Mouse (Mus musculus): Measurements from ENCODE around the gene Urb1. TPM values are rescaled to one million over a fixed set of nuclear protein-coding genes. Genes with fewer than 3 reads are reported as not detected.
A peak's percentile ranks its signal among the peaks of the same experiment; 100 is the strongest.

The Urb1 gene
- total RNA-seq, 1 experiment: 51.3 TPM

- DNase-seq (ENCODE audit: low read depth, low spot score): no peak
- Histone ChIP-seq H3K4me1 (ENCODE audit: control insufficient read depth in 2 of 2, insufficient read depth in 2 of 2, low read length in 2 of 2, poor library complexity in 1 of 2) (no peaks in the 10 kb centered on the region), H3K9me3 (ENCODE audit: control insufficient read depth, insufficient read depth, low read depth, low read length) (no peaks in the 10 kb centered on the region), H3K9ac (ENCODE audit: insufficient read depth, low read depth, low read length, poor library complexity, severe bottlenecking) (no peak overlapping the region), H3K36me3 (ENCODE audit: control insufficient read depth, insufficient read depth, low read length, poor library complexity, severe bottlenecking) (peaks cover 13% of the 10 kb centered on the region), H3K4me3 (ENCODE audit: insufficient read depth in 1 of 2, low read depth in 1 of 2, low read length in 2 of 2, poor library complexity in 1 of 2, severe bottlenecking in 1 of 2) (no peak overlapping the region), H3K27ac (ENCODE audit: insufficient read depth, low read depth, low read length, poor library complexity, severe bottlenecking) (no peak overlapping the region)
- TF ChIP-seq ZC3H11A (IDR thresholded peaks at IDR 0.05; ENCODE audit: borderline replicate concordance, low read depth, low read length) (no peak), MAFK (IDR thresholded peaks at IDR 0.05; ENCODE audit: insufficient read depth, low read depth, low read length) (no peak), HCFC1 (IDR thresholded peaks at IDR 0.05; ENCODE audit: borderline replicate concordance, insufficient read depth, low read length) (no peak), ZNF384 (IDR thresholded peaks at IDR 0.05; ENCODE audit: low read depth, low read length) (no peak), CHD2 (IDR thresholded peaks at IDR 0.05; ENCODE audit: low read depth, low read length) (no peak)
- in situ Hi-C loops (cut with MboI; ENCODE audit: low sequenced_read_pairs in 2 of 2, unreplicated experiment in 2 of 2): no loop called here
Observed at GRCm38 (mm10) chr16:90748169-90748568, 62.0 kb downstream of the Urb1 start.

- no peak for DNase-seq (ENCODE audit: low read depth, low spot score)
- TF ChIP-seq HCFC1 (IDR thresholded peaks at IDR 0.05; ENCODE audit: borderline replicate concordance, insufficient read depth, low read length) (no peak), ZNF384 (IDR thresholded peaks at IDR 0.05; ENCODE audit: low read depth, low read length) (no peak), ZC3H11A (IDR thresholded peaks at IDR 0.05; ENCODE audit: borderline replicate concordance, low read depth, low read length) (no peak), CHD2 (IDR thresholded peaks at IDR 0.05; ENCODE audit: low read depth, low read length) (no peak), MAFK (IDR thresholded peaks at IDR 0.05; ENCODE audit: insufficient read depth, low read depth, low read length) (no peak)
- in situ Hi-C loops (cut with MboI; ENCODE audit: low sequenced_read_pairs in 2 of 2, unreplicated experiment in 2 of 2): no loop called here
Observed at GRCm38 (mm10) chr16:90747143-90747542, 63.1 kb downstream of the Urb1 start.

DNA sequence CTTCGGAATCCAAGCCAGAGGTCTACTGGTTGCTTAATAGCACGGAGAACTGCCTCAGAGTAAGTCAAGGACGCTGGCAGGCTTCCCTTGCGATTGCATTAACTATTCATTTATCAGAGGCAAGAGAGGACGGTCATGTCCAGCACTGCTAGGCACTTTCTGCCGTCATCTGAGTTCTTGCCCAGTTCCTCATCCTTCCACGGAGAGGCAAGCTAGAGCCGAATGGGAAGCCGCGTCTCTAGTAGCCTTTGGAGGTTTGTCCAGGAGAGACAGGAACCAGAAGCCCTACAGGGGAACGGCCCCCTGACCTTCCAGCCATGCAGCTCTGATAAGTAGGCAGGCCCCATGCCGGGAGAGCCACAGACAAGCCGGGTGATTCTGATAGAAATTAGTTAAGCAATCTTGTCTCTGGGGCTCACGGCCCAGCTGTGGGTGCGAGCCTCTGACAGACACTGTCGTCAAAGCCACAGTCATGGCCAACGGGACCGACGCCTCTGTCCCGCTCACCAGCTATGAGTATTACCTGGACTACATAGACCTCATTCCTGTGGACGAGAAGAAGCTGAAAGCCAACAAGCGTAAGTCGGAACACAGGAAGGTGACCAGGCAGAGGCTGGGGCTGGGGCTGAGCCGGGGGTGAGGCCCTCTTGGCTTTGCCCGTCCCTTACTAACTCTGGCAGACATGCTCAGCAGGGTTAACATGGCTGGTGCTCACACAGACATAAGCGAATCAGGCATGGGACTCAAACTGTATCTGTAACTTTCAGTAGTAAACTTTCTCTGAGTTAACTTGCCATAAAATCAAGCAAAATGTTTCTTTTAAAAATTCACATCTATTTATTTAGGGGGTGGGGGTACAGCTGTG lies 71.9 kb downstream of the Urb1 start, which contains the start of gene Mrap:
Gene Mrap, plus strand, starts transcription at position 116 of the 865 bp plus-strand sequence.
- H3K4me3 ChIP-seq (ENCODE audit: insufficient read depth in 1 of 2, low read depth in 1 of 2, low read length in 2 of 2, poor library complexity in 1 of 2, severe bottlenecking in 1 of 2): peak within 1 kb of the TSS in 1 of 2 experiments; percentile 4; a peak in 1 of 4 replicates
- no peaks in the 10 kb centered on the region for H3K36me3 ChIP-seq (ENCODE audit: control insufficient read depth, insufficient read depth, low read length, poor library complexity, severe bottlenecking)
- TF ChIP-seq ZNF384 (IDR thresholded peaks at IDR 0.05; ENCODE audit: low read depth, low read length): no peak
- no peak for TF ChIP-seq MAFK (IDR thresholded peaks at IDR 0.05; ENCODE audit: insufficient read depth, low read depth, low read length)
- TF ChIP-seq CHD2 (IDR thresholded peaks at IDR 0.05; ENCODE audit: low read depth, low read length): no peak
- TF ChIP-seq ZC3H11A (IDR thresholded peaks at IDR 0.05; ENCODE audit: borderline replicate concordance, low read depth, low read length): no peak
- no peak for TF ChIP-seq HCFC1 (IDR thresholded peaks at IDR 0.05; ENCODE audit: borderline replicate concordance, insufficient read depth, low read length)
- H3K9ac ChIP-seq (ENCODE audit: insufficient read depth, low read depth, low read length, poor library complexity, severe bottlenecking): no peak within 1 kb of the TSS
- in situ Hi-C loops (cut with MboI; ENCODE audit: low sequenced_read_pairs in 2 of 2, unreplicated experiment in 2 of 2): no loop called here
- peaks cover 1 to 8% of the 10 kb centered on the region in 2 experiments; a peak in 1 of 4 replicates for H3K4me1 ChIP-seq (ENCODE audit: control insufficient read depth in 2 of 2, insufficient read depth in 2 of 2, low read length in 2 of 2, poor library complexity in 1 of 2)
- DNase-seq (ENCODE audit: low read depth, low spot score): no peak
- H3K9me3 ChIP-seq (ENCODE audit: control insufficient read depth, insufficient read depth, low read depth, low read length): no peaks in the 10 kb centered on the region
- H3K27ac ChIP-seq (ENCODE audit: insufficient read depth, low read depth, low read length, poor library complexity, severe bottlenecking): no peak within 1 kb of the TSS

More at GRCm38 (mm10) chr16:90747143-90747542, 63.1 kb downstream of the Urb1 start:
- Histone ChIP-seq H3K4me3 (ENCODE audit: insufficient read depth in 1 of 2, low read depth in 1 of 2, low read length in 2 of 2, poor library complexity in 1 of 2, severe bottlenecking in 1 of 2) (no peak overlapping the region), H3K4me1 (ENCODE audit: control insufficient read depth in 2 of 2, insufficient read depth in 2 of 2, low read length in 2 of 2, poor library complexity in 1 of 2) (no peaks in the 10 kb centered on the region), H3K9ac (ENCODE audit: insufficient read depth, low read depth, low read length, poor library complexity, severe bottlenecking) (no peak overlapping the region), H3K36me3 (ENCODE audit: control insufficient read depth, insufficient read depth, low read length, poor library complexity, severe bottlenecking) (peaks cover 7% of the 10 kb centered on the region), H3K9me3 (ENCODE audit: control insufficient read depth, insufficient read depth, low read depth, low read length) (no peaks in the 10 kb centered on the region), H3K27ac (ENCODE audit: insufficient read depth, low read depth, low read length, poor library complexity, severe bottlenecking) (no peak overlapping the region)

GRCm38 (mm10) chr16:90736672-90737270 lies 73.4 kb downstream of the Urb1 start:
- in situ Hi-C loops (cut with MboI; ENCODE audit: low sequenced_read_pairs in 2 of 2, unreplicated experiment in 2 of 2): no loop called here
- Histone ChIP-seq H3K9ac (ENCODE audit: insufficient read depth, low read depth, low read length, poor library complexity, severe bottlenecking) (no peak overlapping the region), H3K9me3 (ENCODE audit: control insufficient read depth, insufficient read depth, low read depth, low read length) (no peaks in the 10 kb centered on the region), H3K4me1 (ENCODE audit: control insufficient read depth in 2 of 2, insufficient read depth in 2 of 2, low read length in 2 of 2, poor library complexity in 1 of 2) (peaks cover 1 to 8% of the 10 kb centered on the region in 2 experiments; a peak in 1 of 4 replicates), H3K27ac (ENCODE audit: insufficient read depth, low read depth, low read length, poor library complexity, severe bottlenecking) (no peak overlapping the region), H3K4me3 (ENCODE audit: insufficient read depth in 1 of 2, low read depth in 1 of 2, low read length in 2 of 2, poor library complexity in 1 of 2, severe bottlenecking in 1 of 2) (no peak overlapping the region), H3K36me3 (ENCODE audit: control insufficient read depth, insufficient read depth, low read length, poor library complexity, severe bottlenecking) (no peaks in the 10 kb centered on the region)
- DNase-seq (ENCODE audit: low read depth, low spot score): no peak
- TF ChIP-seq HCFC1 (IDR thresholded peaks at IDR 0.05; ENCODE audit: borderline replicate concordance, insufficient read depth, low read length) (no peak), MAFK (IDR thresholded peaks at IDR 0.05; ENCODE audit: insufficient read depth, low read depth, low read length) (no peak), ZNF384 (IDR thresholded peaks at IDR 0.05; ENCODE audit: low read depth, low read length) (no peak), ZC3H11A (IDR thresholded peaks at IDR 0.05; ENCODE audit: borderline replicate concordance, low read depth, low read length) (no peak), CHD2 (IDR thresholded peaks at IDR 0.05; ENCODE audit: low read depth, low read length) (no peak)

Measured in ES-E14 (cell line).